Mouse (Mus musculus) layer of hippocampus, postnatal 14 days (tissue): ENCODE results near the gene Sult6b1. TPM values are rescaled to one million over a fixed set of nuclear protein-coding genes. Genes with fewer than 3 reads are reported as not detected.

Source experiments
- DNase-seq, 2 experiments: peaks; one replicate each; pipeline ENCODE4 v3.0.0; 2021 to 2022; ENCODE audit warnings: low spot score in 2 of 2, mixed read lengths in 1 of 2
- long read RNA-seq, 2 experiments: library from polyadenylated mRNA; stranded (forward); transcript quantifications; one replicate each; pipeline ENCODE4 v2.0.0; 2021
- total RNA-seq, 2 experiments: library from RNA; stranded (reverse); gene quantifications; 2 replicates each; pipeline ENCODE4 v1.2.3; 2021

Gene Sult6b1
- not detected for total RNA-seq
- long read RNA-seq, experiment 1 = 0 reads
- long read RNA-seq, experiment 2, partial matches to known transcripts = 0 of 1 reads
- long read RNA-seq, experiment 2, other reads (novel, unspliced or antisense) = 1 of 1 reads

DNA sequence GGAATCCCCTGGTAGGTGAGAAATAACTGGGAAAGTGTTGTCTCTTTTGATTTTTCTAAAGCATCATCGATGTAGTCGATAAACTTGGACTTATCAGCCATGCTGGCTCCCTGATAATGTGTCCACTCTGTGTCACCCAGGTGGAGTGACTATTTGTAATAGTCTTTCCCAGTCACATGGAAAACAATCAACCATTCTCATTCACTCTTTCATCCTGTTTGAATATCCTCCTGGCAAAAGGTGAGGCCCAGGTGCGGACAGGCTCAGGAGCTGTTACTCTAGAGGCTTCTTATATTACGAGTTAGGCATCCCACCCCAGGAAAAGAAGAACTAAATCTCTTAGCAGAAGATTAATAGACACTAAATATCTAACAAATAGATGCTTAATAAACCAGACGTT, at the start of gene Sult6b1:
Sult6b1 (minus strand) TSS at position 101 of the 400 bp plus-strand sequence.
- no peak for DNase-seq

DNA sequence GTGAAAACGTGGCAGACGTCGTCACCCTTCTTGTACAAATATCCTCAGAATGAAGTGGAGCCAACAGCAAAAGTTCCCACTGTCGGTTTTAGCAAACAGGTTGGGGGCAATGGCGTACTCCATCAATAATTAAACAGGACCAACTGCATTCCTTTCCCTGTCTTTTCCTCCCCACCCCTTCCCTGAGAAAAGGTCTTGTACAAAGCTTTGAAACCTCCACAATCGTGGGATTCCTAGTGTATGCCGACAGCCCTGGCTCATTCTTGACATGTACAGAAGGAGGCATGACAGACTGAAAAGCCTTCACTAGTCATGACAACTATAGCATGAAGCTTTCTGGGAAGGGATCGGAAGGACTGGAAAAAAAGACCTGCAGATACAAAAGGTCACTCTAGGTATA, 46.4 kb upstream of the Sult6b1 start:
- no peak for DNase-seq

DNA sequence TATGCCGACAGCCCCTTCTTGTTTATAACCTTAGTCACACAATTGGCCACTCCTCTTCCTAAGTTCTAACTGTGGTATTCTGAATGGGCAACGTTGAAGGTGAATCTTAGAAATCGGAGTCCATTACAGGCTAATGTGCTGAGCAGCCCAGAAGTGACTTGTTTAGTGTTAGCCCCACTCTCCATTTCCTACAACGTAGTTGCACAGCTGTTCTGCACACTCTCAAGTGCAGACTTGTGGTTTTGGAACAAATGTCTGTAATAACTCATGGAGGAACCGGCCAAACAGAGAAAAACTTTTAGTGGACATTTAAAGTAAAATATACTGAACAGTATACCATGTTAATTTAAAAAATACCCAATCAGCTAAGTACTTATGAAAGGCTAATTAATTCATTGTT, 45.3 kb upstream of the Sult6b1 start:
- DNase-seq = no peak

GRCm38 (mm10) chr17:78951225-78951624, 44.4 kb upstream of the Sult6b1 start:
- DNase-seq = no peak

DNA sequence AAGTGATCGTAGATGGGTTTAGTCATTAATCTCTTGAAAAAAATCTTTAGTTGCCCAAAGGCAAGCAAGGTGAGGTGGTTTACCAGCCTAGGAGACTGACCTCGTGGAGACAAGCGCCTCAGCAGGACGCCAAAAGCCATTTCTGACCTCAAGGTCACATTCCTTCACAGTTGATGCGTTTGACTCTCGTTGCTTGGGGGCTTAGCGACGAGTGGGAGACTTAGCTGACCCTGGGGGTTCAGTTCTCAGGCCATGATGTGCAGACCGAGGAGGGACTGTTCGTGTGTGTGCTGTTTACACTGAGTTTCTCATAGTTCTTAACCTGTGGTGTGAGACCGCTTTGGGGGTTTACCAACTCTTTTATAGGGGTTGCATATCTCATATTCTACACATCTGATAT, 35.8 kb upstream of the Sult6b1 start:
- DNase-seq = no peak

GRCm38 (mm10) chr17:78938927-78939326, 32.1 kb upstream of the Sult6b1 start:
- no peak for DNase-seq

GRCm38 (mm10) chr17:78937229-78937853, 30.5 kb upstream of the Sult6b1 start:
- peak in 1 of 2 experiments; percentile 12 for DNase-seq

DNA sequence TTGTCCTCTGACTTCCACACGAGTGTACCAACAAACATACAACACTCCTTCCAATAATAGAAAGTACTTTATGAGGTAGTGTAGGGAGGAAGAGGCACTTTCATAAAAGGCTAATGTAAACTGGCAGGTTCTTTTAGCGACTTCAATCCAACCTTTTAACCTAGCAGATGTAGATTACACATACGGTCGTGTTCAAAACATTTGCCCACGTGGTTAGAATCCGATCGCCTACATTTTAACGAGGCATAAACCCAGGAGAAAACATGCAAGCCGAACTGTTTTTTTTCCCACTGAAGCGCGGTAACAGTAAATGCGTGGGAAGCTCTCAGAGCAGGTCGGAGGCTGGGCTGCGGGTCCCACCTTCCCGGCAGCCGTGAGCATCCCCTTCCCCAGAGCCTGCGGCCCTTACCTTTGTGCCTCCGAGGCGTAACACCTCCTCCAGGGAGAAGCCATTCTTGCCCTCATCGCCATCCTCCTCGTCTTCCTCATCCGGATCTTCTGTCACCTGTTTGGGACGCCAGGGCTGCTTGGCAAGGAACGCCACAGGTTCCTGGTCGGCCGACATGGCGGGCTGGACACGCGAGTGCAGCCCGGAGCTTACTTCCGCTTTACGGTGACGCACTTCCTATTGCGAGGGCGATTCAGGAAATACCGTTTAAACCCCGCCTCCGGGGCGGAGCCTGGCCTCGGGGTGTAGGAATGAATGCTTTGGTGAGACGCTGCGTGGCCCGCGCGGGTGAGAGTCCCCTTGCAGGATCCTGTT, 29.9 kb upstream of the Sult6b1 start, which contains the start of the genes Cebpz and Ndufaf7:
Cebpz (minus strand) TSS at position 601 of the 763 bp plus-strand sequence.
Ndufaf7 (plus strand) TSS at position 671 of the 763 bp plus-strand sequence.
- peak; percentile 94 to 98 for DNase-seq

DNA sequence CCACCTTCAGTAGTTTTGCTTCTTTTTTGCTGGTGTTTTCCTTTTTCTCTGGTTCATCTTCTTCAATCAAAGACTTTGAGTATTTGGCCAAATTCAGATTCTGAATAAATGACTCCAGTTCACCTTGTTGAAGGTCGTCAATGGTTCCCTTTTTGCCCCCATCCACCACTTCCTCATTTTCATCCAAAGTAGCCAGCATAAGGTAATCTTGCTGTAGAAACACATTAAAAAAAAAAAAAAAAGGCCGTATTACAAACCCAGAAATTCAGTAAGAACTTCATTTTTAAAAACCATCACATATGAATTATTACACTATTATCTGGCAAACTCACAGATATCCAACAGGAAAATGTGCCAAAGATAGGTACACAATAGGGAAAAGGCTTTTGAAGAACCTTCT, 29.1 kb upstream of the Sult6b1 start:
- no peak for DNase-seq

GRCm38 (mm10) chr17:78917696-78918095, 10.9 kb upstream of the Sult6b1 start:
- peak in 1 of 2 experiments; percentile 22 for DNase-seq

DNA sequence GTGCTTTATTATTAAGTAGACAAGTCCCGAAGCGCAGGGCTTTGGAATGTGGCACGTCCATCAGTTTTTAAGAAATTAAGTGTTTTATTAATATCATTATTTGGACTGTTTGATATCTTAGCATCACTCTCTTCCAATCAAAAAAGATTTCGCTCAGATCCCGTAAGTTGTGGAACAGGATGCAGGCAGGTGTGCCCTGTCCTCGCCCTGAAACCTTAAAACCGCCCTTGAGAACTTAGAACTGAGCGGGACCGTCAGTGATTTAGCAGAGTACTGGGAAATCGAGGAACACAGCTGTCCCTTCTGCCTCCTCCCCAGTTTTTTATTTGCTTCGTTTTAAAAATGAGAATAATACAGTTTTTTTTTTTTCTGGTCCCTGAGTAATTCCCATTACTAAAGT, 10.1 kb upstream of the Sult6b1 start:
- no peak for DNase-seq

DNA sequence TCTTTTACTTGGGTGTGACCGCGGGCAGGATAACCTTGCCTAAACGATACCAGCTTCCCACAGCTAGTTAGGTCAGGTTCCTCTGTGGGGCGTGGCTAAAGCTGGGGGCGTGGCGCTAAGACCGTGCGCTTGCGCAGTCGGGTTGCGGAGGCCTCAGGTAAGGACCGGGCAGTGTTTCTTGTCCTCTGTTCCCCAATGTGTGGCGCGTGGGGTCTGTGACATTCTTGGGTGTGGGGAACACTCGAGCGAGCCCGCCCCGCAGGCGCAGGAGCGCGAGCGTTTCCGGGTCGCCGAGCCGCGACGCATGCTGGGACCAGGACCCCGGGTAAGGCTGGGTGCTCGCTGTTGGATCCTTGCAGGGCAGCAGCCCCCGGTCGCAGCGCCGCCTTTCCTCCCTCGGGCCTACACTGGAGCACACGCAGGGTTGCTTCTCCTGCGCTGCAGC, 9.6 kb upstream of the Sult6b1 start, which contains the start of gene Cebpzos:
Cebpzos (plus strand) TSS at position 132 of the 445 bp plus-strand sequence.
- peak; percentile 83 to 89 for DNase-seq

- no peak for DNase-seq
Observed at GRCm38 (mm10) chr17:78915772-78916171, 9.0 kb upstream of the Sult6b1 start.

DNA sequence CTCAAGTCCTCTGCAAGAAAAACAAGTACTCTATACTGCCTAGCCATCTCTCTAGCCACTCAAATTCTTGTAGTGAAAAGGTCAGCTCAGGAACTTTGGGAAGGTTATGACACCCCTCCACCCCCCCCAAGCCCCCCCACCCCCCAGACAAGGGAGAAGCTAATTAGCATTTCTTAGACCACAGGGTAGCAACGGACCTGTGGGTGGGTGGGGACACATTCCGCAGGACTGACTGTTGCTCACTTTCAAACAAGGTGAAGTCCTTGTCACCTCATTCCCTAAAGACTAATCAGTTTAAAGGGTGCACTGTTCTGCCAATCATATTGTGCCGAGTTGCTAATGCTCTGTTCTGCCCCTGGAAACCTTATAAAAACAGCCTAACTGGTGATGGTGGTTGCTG, 7.1 kb upstream of the Sult6b1 start:
- DNase-seq = no peak

DNA sequence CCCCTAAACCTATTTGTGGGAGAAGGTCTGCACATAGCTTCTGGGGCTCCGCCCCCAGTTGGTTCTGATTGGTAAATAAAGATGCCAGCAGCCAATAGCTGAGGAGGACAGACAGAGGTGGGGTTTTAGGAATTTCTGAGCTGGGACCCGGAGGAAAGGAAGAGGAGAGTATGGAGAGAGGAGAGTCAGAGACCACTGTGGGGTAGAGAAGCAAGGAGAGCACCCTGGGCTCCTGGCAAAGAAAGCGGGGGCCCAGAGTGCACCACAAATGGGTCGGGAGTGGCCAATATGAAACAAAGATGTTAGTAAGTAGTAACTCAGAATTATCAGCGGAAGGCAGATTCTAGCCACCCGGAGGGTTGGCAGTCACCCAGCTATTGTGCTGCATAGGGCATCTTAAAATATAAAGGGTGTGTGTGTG, 6.1 kb upstream of the Sult6b1 start:
- DNase-seq = peak in 1 of 2 experiments; percentile 47

GRCm38 (mm10) chr17:78909374-78909773, 2.6 kb upstream of the Sult6b1 start:
- no peak for DNase-seq

- DNase-seq = no peak
Observed at GRCm38 (mm10) chr17:78903158-78903557, 3.6 kb downstream of the Sult6b1 start.

DNA sequence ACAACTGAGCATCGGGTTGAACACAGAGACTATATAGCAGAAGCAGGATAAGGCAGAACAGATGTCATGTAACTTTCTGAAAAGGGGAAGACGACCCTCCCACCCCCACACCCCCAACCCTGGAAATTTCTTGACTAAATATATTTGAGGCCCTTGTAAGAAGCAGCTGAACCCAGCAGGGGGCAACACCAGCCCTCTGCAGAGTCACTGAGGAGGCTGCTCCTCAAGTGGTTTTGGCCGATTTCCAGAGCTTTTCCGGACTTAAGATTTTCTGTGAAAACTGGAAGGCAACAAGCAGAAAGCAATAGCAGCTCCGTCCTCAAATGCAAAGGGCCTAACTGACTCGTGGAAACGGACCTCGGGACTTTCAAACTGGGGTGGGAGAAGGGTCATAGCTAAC, 11.4 kb downstream of the Sult6b1 start:
- DNase-seq = peak; percentile 21 to 45

DNA sequence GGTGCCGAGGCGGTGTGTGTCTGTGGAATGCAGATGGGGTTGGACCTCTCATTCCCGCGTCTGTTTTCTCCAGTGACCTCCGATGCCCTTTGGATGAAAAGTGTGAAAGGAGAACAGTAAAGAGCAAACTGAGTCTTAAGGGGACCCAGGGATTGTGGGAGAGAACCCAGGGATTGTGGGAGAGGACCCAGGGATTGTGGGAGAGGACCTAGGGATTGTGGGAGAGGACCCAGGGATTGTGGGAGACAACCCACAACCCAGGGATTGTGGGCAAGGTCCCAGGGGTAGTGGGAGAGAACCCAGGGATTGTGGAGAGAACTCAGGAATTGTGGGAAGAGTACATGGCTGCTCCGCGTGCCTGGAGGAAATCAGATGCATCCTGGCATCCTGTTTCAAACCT, 11.8 kb downstream of the Sult6b1 start:
- DNase-seq = no peak

DNA sequence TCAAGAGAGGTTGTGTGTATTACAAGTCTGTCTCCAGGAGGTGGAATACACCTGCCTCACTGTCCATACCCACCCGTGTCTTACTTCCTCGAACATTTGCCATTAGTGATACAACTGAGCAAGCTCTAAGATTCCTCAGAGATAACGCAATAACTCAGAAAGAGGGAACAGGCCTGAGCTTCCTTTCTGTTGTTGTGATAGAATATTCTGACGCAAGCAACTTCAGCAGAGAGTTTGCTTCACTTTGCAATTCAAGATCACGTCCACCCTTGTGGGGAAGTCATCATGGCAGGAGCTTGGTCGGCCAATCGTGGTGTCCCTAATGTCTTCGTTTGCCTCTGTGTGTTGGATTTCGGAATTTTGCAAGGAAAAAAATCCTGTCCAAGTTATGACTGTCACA, 15.8 kb downstream of the Sult6b1 start:
- DNase-seq = no peak

- no peak for DNase-seq
Observed at GRCm38 (mm10) chr17:78889184-78889583, 17.6 kb downstream of the Sult6b1 start.

GRCm38 (mm10) chr17:78888554-78888953, 18.2 kb downstream of the Sult6b1 start:
- DNase-seq = no peak
